Mouse (Mus musculus): ENCODE results near the gene Ccdc190.

DNA sequence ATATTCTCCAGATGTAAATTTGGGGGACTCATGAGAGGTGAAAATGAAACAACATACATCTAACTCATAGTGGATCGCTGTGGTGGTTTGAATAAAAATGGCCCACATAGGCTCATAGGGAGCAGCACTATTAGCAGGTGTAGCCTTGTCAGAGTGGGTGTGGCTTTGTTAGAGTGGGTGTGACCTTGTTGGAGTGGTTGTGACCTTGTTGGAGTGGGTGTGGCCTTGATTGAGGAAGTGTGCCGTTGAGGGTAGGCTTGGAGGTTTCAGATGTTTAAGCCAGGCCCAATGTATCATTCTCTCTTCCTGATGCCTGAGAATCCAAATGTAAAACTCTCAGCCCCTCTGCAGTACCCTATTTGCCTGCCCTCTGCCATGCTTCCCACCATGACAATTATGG is 34.5 kb upstream of the Ccdc190 start:
- no peak for TF ChIP-seq CTCF (IDR thresholded peaks at IDR 0.05; ENCODE audit: low read depth, low read length)
- no peak for TF ChIP-seq POLR2A (IDR thresholded peaks at IDR 0.05; ENCODE audit: borderline replicate concordance, low read depth, low read length)
